Mouse (Mus musculus): ENCODE data around the gene Taar4. TPM values are rescaled to one million over a fixed set of nuclear protein-coding genes. Genes with fewer than 3 reads are reported as not detected.

The Taar4 gene
- not detected for total RNA-seq (2023)

DNA sequence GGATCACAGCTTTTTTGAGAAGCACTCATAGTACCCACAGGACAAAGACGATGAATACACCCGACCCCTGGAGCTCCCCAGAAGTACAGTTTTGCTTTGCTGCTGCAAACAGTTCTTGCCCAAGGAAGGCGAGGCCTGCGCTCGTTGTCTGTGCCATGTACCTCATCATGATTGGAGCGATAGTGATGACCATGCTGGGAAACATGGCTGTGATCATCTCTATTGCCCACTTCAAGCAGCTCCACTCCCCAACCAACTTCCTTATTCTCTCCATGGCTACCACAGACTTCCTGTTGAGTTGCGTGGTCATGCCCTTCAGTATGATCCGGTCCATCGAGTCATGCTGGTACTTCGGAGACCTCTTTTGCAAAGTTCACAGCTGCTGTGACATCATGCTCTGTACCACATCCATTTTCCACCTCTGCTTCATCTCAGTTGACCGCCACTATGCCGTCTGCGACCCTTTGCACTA, at the start of gene Taar4:
Gene Taar4, plus strand, starts transcription at position 51 of the 472 bp plus-strand sequence.

DNA sequence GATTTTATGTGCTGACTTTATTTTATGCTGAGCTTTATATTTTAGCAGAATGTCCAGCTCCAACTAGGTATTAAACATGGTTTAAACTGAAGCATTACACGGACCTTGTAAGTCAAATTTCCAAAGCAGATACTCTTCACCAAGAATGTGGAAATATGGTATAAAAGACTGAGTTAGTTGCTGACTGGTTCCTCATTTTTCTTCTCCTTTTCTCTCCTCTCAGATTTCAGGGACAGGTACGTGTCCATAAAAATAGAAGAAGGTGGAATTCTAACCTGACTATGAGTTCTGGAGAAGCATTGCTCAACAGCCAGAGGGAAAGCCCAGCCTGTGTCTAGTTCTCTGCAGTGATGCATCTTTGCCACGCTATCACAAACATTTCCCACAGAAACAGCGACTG, 40.2 kb upstream of the Taar4 start, which contains the start of gene Taar1:
Gene Taar1, plus strand, starts transcription at position 301 of the 400 bp plus-strand sequence.

DNA sequence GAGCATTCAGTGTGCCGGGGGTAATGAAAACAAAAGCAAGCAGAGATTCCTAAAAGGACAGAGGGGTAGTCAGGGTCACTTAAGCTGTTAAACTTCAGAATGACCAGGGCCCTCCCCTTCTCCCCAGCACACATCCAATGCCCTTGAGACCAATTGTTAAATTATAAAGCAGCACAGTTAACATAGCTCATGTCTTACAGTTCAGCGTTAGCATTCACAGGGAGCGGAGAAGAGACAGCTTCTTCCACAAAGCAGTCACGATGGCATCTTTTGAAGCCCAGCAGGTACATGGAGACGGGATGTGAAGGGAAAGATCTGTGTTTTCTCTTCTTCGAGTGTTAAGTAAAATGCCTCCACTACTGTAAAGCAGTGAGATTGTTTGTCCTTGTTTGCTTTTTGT, 22.0 kb upstream of the Taar4 start, which contains the start of gene Taar2:
Gene Taar2, plus strand, starts transcription at position 261 of the 400 bp plus-strand sequence.

DNA sequence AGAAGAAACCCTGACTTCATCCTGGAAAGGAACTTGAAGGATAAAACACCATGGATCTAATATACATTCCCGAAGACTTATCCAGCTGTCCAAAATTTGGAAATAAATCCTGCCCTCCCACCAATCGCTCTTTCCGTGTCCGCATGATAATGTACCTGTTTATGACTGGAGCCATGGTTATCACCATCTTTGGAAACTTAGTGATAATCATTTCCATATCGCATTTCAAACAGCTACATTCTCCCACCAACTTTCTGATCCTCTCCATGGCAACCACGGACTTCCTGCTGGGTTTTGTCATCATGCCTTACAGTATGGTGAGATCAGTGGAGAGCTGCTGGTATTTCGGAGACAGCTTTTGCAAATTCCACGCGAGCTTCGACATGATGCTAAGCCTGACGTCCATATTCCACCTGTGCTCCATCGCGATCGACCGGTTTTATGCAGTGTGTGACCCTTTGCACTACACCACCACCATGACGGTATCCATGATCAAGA, 10.7 kb upstream of the Taar4 start, which contains the start of gene Taar3:
Gene Taar3, plus strand, starts transcription at position 51 of the 498 bp plus-strand sequence.

DNA sequence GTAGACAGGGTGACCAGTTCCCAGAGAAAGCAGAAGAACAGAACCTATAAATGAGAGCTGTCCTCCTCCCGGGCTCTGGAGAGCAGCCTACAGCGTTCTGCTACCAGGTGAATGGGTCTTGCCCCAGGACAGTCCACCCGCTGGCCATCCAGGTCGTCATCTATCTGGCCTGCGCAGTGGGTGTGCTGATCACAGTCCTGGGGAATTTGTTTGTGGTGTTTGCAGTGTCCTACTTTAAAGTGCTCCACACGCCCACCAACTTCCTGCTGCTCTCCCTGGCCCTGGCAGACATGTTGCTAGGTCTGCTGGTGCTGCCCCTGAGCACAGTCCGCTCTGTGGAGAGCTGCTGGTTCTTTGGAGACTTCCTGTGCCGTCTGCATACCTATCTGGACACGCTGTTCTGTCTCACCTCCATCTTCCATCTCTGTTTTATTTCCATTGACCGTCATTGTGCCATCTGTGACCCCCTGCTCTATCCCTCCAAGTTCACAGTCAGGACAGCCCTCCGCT, 10.4 kb downstream of the Taar4 start, which contains the start of gene Taar5:
Gene Taar5, plus strand, starts transcription at position 51 of the 510 bp plus-strand sequence.

DNA sequence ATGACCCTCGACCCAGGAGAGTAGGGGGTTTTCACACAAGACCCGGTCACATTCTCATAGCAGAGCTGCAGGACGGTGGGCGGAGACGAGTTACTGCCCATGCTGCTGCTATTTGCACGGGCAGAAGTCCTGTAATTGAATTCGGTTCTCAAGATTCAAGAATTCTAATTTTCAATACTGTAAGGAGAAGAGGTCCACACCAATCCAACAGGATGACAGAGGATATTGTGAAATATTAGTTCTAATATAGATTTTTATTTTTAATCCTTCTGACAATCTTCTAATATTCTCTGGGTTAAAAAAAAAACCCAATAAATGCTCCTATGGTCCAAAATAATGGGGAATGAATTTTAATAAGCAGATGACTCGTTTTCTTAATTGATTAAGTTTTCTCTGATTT, 25.3 kb downstream of the Taar4 start, which contains the start of gene Taar6:
Gene Taar6, minus strand, starts transcription at position 101 of the 400 bp plus-strand sequence.

DNA sequence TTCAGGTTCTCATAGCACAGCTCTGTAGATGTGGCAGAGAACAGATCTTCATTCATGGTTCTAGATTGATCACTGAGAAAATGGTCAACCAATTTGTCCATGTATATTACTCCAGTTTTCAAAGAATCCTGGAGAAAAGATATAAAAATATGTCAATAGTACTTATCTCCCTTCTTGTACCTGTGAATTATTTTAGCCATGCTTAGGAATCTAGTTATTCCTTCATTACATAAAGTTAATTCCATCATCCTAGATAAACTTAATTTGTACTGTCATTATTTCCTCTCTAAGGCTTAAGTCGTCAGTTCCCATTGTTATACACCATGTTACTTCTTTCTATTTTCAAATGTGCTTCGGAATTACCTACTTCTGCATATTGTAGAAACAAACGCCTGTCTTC, 33.1 kb downstream of the Taar4 start, which contains the start of gene Taar7a:
Gene Taar7a, minus strand, starts transcription at position 101 of the 400 bp plus-strand sequence.

DNA sequence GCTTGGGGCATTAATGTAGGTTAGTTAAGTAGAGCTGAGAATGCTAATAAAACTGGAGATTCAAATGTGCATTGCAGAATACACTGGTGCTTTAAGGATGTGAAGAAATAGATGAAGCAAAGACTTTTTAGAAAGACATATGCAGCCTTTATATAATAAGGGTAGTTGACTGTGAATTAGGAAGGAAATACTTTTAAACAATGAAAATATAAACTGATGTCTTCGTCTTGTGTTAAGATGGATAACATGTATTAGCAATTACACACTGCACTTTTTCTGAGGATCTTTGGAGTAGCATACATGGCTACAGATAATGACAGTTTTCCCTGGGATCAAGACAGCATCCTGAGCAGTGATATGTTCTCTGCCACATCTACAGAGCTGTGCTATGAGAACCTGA, 39.3 kb downstream of the Taar4 start, which contains the start of gene Taar7b:
Gene Taar7b, plus strand, starts transcription at position 301 of the 400 bp plus-strand sequence.

Other genes with a start within 250 kb of the Taar4 start
- gene Rps12, start 173.2 kb upstream of the Taar4 start, total RNA-seq (2023): 100 to 1,000 TPM; 410 to 708 TPM
- gene Slc18b1, start 163.5 kb upstream of the Taar4 start, total RNA-seq (2023): under 1 TPM in 1 of 2 experiments, not detected in 1; 0.16 TPM
- gene Vnn3, start 109.0 kb upstream of the Taar4 start, total RNA-seq (2023): 10 to 100 TPM; 14.6 to 17.2 TPM
- not detected for gene Vnn1, start 65.8 kb upstream of the Taar4 start, total RNA-seq (2023)
- not detected for gene Taar1, start 40.1 kb upstream of the Taar4 start, total RNA-seq (2023)
- gene Taar2, start 21.9 kb upstream of the Taar4 start, total RNA-seq (2023): not detected
- gene Taar3, start 10.9 kb upstream of the Taar4 start, total RNA-seq (2023): not detected
- not detected for gene Taar5, start 10.2 kb downstream of the Taar4 start, total RNA-seq (2023)
- not detected for gene Taar6, start 25.2 kb downstream of the Taar4 start, total RNA-seq (2023)
- gene Taar7a, start 33.0 kb downstream of the Taar4 start, total RNA-seq (2023): not detected
- not detected for gene Taar7b, start 39.4 kb downstream of the Taar4 start, total RNA-seq (2023)
- gene Taar7d, start 66.7 kb downstream of the Taar4 start, total RNA-seq (2023): not detected
- not detected for gene Taar7e, start 77.1 kb downstream of the Taar4 start, total RNA-seq (2023)
- not detected for gene Taar7f, start 89.0 kb downstream of the Taar4 start, total RNA-seq (2023)
- gene Taar8a, start 116.0 kb downstream of the Taar4 start, total RNA-seq (2023): not detected
- gene Taar8b, start 131.8 kb downstream of the Taar4 start, total RNA-seq (2023): not detected
- gene Taar8c, start 141.4 kb downstream of the Taar4 start, total RNA-seq (2023): not detected
- gene Taar9, start 149.0 kb downstream of the Taar4 start, total RNA-seq (2023): not detected
- 100 to 1,000 TPM; 160 to 195 TPM for gene Stx7, start 188.8 kb downstream of the Taar4 start, total RNA-seq (2023)